Mouse (Mus musculus): ENCODE results near the gene Mogat2.

The Mogat2 gene

DNA sequence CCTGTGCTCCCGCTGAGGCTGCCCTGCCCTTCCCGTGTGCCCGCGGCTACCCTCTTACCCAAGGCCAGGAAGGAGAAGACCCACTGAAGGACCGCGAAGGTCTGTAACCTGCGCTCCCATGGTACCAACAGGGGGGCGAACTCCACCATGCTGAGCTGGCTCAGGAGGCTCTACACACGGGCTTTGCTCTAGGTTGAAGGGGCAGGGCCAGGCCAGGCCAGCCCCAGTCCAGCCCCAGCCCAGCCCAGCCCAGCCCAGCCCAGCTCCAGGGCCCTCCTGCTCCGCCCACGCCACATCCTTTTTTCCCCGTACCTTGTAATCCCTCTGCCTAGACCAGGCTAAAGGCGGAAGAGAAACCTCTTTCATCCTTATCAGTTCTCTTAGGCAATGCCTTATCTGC, at the start of gene Mogat2:
Gene Mogat2, minus strand, starts transcription at position 203 of the 400 bp plus-strand sequence.
- no peak for DNase-seq (ENCODE audit: low spot score in 2 of 2)

DNA sequence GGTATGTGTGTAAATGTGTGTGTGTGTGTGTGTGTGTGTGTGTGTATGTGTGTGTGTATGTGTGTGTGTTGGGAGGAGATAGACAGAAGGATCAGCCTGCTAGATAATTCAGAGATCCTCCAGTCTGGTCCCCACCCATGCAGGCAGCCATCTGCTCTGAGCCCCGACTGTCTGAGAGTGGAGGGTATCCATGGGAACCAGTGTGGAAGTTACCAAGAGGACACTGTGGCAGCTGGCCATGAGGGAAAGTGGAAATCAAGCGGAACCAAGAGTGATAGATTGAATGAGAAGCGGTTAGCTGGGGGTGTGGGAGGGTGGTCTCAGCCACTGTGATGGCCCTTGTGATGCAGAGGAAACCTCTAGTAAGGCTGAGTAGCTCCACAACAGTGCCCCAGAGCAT, 48.9 kb upstream of the Mogat2 start:
- no peak for DNase-seq (ENCODE audit: low spot score in 2 of 2)

DNA sequence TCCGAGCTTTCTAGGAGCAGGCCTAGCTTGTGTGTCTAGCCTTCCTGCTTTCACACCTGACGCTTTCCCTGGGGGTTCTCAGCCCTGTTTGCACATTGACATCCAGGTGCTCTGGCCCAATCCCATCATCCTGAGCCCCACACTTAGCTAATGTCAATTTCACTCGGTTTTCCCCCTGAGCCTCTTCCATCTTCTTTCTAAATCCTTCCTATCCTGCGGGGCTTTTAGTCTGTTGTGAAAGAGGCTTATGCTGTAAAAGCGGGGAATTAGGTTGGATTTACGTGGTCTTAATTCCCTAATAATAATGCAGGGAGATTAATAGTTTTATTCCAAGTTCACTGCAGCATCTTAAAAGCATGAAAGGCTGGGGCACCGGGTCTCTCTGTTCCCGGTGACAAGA, 41.2 kb upstream of the Mogat2 start:
- no peak for DNase-seq (ENCODE audit: low spot score in 2 of 2)

DNA sequence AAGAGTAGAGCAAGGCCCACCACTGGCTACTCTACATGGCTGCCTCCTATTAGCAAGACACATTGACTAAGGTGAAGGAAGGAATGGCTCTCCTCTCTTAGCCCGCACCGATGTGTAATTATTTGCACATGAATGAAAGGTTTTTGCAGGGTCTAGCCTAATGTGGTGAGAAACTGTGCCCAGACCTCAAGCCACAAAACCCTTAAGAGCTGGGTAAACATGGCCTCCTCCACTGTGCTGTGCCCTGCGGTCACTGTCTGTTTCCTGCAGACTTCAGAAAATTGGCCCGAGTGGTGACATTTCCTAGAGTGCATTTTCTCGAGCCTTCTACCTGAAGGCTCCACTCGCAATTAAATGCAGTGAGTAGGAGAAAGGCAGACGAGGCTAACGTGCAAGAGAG, 39.9 kb upstream of the Mogat2 start:
- no peak for DNase-seq (ENCODE audit: low spot score in 2 of 2)

DNA sequence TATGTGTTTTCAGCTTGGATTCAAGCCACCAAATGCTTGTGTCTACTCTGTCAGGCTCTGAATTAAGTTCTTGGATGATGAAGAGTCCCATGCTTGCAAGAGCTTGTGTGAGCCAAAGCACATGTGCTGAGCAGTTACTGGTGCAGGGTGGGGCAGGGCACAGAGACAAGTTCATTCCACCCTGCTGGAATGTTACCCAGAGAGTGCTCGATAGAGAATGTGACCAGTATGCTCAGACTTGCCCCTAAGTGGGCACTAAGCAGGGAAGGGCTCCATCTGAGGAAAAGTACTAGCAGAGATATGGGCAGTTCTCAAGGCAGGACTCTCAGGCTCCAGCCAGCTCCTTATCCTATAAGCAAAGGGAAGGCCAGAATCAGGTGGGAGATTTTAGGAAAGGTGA, 38.3 kb upstream of the Mogat2 start:
- no peak for DNase-seq (ENCODE audit: low spot score in 2 of 2)

DNA sequence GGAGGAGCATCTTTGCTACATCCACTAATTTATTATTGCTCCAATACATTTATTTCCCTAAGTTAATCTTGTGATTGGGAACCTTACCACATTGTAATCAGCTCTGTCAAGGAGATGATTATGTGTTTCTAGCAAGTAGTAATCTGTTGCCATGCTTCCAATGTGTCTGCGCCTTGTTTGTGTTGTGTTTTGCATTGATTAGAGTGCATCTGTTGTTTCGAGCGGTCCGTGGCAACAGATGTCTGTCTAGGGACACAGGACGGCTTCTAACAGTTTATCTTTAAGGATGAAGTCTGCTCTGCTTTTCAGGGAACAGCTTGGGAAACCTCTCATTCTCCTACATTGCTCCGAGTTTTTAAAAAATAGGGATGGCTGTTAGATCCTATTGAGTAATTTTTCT, 36.7 kb upstream of the Mogat2 start:
- no peak for DNase-seq (ENCODE audit: low spot score in 2 of 2)

DNA sequence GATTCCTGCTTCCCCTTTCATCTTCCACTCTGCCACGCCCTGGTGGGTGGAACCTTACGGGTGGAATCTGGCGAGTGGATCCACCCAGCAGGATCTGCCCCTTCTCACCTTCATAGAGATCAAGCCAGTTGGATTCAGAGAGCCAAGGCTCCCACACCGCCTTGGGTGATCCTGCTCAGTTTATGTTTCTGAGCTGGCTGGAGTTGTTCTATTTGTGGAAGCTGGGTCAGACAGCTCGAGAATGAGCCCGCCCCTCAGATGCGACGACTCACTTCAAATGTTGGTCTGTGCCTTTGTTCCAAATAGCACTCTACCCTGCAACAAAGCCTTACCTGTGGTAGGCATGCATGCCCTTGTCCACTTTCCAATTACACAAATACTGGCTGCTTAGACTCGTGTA, 33.2 kb upstream of the Mogat2 start:
- no peak for DNase-seq (ENCODE audit: low spot score in 2 of 2)

DNA sequence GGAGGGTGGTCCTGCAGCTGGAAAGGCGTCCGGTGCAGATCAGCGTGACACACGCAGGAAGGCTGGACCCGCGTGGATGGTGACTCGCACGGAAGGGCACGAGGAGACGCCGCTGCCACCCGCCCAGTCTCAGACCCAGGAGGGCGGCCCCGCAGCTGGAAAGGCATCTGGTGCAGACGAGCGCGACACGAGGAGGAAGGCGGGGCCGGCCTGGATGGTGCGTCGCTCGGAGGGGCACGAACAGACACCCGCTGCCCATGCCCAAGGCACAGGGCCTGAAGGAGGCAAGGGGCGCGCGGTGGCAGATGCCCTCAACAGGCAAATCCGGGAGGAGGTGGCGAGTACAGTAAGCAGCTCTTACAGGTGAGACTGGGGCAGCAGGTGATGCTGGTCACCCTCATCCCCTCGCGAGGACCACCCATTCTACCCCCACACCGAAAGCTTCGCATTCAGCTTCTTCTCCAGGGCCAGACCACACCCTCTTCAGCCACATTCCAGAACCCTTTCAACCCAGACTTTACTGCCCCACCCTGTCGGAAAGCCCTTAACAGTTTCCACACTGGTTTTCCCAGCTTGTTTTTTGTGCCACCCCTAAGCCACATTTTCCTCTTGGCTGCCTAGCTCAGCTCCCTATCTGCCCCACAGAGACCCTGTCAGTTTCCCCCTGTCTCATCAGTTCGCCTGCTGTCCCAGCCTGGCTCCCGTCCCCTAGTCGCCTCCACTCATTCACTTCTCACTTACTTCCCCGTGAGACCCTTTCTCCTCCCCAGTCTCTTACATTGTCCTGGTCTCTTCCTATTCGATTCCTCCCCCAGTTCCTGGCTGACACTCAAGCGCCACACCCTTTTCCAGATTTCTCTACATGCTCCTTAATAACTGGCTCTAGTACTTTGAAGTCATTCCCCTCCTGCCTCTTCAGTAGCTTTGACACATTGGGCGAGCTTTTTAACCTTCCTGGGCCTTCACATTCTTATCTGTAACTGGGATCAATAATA, 30.8 kb upstream of the Mogat2 start:
- DNase-seq (ENCODE audit: low spot score in 2 of 2): no peak

DNA sequence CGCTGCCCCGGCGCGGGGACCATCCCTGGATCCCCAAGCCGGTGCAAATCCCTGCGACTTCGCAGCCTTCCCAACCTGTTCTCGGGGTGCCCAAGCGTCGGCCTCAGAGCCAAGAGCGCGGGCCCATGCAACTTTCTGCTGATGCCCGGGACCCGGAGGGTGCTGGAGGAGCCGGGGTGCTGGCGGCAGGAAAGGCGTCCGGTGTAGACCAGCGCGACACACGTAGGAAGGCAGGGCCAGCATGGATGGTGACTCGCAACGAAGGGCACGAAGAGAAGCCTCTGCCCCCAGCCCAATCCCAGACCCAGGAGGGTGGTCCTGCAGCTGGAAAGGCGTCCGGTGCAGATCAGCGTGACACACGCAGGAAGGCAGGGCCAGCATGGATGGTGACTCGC, 30.1 kb upstream of the Mogat2 start:
- no peak for DNase-seq (ENCODE audit: low spot score in 2 of 2)

DNA sequence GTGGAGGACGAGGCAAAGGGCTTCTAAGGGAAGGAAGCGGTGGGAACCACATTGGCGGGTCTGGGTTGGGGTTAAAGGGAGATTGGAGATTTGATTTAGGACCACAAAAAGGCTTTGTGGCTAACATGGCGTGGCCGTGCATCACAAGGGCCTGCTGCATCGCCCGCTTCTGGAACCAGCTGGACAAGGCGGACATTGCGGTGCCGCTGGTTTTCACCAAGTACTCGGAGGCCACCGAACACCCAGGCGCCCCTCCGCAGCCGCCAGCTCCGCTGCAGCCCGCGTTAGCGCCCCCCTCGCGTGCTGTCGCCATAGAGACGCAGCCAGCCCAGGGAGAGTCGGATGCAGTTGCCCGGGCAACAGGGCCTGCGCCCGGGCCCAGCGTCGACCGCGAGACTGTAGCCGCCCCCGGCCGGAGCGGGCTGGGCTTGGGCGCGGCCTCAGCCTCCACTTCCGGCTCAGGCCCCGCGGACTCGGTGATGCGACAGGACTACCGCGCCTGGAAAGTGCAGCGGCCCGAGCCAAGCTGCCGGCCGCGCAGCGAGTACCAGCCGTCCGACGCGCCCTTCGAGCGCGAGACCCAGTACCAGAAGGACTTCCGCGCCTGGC, 29.6 kb upstream of the Mogat2 start:
- peak; percentile 53 to 60 for DNase-seq (ENCODE audit: low spot score in 2 of 2)

DNA sequence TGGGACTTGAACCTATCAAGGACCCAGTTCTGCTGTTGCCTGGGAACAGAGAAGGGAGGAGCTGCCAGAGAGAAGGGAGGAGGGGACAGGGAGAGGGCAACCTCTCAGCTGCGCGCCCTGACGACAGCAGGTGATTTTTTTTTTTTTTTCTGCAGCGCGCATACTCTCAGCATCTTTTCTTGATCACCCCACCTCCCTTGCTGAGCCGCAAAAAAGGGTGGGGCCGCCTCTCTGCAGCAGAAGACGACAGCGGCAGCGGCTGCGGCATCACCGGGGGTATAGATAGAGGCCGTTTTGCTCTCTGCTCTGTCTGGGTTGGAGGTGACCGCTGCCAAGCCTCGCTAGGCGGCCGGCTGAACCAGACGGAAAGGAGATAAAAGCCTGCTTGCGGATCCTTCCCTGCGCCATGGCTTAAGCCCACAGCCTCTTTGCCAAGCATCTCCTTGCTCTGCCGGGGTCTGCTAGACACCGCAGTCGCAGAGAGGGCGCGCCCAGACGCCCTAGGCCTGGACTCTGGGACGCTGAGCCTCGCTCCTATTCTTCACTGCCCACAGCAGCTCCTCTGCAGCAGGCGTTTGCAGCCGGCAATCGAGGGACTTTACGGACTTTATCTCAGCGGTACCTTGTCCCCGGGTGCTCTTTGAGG, 29.0 kb upstream of the Mogat2 start, which contains the start of gene Map6:
Gene Map6, plus strand, starts transcription at position 197 of the 646 bp plus-strand sequence.
- no peak for DNase-seq (ENCODE audit: low spot score in 2 of 2)

DNA sequence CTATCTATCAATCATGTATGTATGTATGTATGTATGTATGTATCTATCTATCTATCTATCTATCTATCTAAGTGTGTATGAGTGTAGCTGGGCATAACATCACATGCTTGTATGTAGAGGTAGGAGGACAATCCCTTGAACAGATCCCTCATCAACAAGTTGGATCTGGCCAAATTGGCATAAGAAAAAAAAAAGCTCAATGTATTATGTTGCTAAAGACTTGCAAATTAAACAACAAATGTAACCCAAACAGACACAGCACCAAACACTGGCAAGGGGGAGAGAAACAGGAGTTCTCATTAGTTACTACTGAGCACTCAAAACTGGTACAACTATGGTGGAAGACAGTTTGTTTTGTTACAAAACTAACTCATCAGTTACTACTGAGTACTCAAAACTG, 26.2 kb upstream of the Mogat2 start:
- no peak for DNase-seq (ENCODE audit: low spot score in 2 of 2)

DNA sequence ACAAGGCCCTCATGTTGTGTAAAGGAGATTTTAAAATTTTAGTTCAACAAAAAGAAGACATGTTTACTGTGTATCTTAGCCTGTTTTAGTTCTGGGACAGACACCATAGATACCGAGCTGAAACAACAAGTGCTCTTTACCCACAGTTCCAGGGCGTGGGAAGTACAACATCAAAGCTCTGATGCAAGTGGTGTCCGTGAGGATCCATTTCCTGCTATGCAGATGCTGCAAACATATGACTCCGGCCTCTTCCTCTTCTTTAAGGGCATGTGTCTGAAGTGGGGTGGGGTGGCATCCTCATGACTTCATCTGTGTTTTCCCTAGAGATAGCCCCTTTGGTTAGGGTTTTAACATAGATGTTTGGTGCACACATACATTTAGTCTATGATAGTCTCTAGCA, 25.1 kb upstream of the Mogat2 start:
- DNase-seq (ENCODE audit: low spot score in 2 of 2): no peak

DNA sequence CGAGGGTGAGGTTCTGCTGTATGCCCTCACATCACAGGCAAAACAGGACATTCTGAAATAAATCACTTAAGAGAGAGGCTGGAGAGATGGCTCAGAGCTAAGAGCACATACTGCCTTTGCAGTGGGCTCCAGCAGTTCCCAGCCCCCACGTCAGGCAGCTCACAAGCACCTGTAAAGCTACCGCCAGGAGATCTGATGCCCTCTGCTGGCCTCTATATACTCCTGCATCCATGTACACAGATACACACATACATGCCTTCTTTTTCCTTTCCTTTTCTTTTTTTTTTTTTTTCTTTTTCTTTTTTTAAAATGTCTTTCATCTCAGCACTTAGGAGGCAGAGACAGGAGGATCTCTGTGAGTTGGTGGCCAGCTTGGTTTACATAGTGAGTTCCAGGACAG, 23.5 kb upstream of the Mogat2 start:
- no peak for DNase-seq (ENCODE audit: low spot score in 2 of 2)

DNA sequence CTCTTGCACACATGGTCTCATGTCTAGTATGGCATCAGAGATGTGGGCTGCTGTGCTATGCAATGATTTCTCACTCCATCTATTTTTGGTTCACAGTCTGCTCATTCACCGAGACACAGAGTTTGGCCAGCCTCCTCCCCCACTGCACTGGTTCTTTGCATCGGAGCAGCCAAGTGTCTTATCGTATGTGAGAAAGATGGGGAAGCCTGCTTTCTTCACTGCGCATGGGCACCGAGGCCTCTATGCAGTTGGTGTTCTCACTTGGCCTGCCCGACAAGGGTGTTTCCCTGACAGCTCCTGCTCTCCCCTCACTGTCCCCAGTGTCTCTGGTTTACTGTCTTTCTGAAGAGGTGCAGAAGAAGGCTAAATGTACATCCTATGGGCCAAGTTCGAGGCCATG, 16.6 kb upstream of the Mogat2 start:
- DNase-seq (ENCODE audit: low spot score in 2 of 2): no peak

DNA sequence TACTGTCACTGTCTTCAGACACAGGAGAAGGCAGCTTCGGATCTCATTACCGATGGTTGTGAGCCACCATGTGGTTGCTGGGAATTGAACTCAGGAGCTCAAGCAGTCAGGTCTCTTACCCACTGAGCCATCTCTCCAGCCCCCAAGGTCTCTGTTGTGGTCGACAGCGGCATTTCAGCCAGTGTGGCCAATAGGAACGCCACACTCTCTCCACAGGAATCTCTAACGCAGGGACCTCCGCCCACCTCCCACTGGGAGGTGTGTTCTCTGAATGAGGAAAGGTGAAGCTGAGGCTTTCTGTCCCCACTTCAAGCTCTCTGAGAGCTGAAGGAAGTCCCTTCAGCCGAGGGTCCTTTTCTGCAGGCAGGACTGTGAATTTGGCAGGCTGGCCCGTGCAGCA, 12.0 kb upstream of the Mogat2 start:
- no peak for DNase-seq (ENCODE audit: low spot score in 2 of 2)

DNA sequence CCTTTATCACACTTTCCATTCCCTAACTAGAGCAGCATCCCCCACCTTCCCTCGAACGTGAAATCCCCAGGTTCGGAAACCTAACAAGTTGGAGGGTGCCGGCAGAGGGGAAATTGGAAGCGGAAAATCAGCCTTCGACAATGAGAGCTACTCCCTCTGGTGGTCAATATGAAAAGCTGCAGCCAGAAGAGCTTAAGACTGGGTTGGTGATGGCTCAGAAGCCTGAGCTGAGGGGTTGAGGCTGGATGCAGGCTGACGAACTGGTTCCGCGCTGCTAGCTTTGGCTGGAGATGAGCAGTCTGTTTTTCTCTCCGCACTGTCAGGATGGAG, 11.1 kb upstream of the Mogat2 start:
- peak; percentile 47 to 48 for DNase-seq (ENCODE audit: low spot score in 2 of 2)

DNA sequence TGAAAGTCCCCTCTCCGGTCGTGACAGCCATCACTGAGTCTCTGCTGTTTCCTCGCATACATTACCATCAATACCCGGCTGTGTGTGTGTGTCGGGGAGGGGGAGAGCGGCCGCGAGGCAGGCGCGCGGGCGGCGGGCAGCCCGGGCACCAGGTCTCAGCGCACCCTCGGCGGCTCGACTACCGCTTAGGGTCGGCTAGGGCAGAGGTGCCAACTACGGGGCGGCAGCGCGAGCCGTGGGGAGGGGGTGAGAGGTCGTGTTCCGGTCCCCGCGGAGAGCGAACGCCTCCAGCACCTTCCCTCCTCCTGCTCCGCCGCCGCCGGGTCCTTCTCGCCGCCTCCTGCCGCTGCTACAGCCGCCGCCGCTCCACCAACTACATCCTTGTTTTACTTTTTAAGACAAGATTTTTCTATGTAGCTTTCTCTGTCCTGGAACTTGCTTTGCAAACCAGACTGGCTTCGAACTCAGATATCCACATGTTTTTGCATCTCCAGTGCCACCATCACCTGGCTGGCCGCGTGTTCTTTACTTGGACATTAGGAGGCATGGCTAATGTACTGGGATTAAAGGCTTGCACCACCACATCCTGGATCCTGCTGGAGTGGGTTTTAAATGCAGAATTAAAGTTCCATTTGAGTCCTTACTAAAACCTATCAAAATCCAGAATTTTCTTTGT, 10.6 kb upstream of the Mogat2 start:
- DNase-seq (ENCODE audit: low spot score in 2 of 2): no peak

DNA sequence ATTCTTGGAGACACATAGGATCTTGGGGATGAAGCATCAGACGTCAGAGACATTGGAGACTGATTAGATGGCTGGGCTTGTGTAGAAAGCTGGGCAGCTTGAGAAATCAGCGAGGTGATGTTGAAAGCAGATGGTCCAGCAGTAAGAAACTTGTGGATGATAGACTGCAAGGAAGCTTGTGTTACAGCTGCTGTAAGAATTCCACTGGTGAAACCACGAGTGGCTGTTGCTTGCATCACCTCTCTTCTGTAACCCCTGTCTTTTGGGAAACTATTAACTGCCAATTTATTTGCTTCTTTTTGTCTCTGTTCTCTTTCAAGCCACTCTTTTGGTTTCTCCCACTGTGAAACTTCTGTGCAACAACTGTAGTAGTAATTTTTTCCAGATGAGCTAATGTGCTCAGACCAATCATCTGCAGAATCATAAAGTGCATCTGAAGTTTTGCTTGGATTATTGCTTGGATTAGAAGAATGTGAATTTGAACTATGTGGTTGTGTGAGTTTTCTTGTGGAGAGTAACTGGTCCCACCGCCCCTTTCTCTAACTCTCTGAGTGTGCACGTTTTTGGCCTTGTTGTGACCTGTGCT, 9.8 kb upstream of the Mogat2 start:
- DNase-seq (ENCODE audit: low spot score in 2 of 2): no peak

DNA sequence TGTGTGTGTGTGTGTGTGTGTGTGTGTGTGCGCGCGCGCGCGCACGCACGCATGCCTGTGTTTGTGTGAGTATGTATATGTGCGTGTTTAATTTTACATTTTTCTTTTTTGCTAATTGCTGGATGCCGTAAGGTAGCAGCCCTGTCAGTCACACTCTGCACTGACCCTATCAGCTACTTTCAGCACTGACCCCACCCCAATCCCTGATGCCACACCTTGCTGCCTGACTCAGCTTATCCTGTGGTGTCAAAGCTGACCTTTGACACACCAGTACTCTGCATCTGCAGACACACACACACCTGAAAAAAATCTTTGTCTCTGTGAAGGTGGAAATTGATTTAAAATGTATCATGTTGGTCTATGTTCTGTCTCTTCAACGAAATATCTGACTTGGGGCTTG, 3.7 kb upstream of the Mogat2 start:
- no peak for DNase-seq (ENCODE audit: low spot score in 2 of 2)

DNA sequence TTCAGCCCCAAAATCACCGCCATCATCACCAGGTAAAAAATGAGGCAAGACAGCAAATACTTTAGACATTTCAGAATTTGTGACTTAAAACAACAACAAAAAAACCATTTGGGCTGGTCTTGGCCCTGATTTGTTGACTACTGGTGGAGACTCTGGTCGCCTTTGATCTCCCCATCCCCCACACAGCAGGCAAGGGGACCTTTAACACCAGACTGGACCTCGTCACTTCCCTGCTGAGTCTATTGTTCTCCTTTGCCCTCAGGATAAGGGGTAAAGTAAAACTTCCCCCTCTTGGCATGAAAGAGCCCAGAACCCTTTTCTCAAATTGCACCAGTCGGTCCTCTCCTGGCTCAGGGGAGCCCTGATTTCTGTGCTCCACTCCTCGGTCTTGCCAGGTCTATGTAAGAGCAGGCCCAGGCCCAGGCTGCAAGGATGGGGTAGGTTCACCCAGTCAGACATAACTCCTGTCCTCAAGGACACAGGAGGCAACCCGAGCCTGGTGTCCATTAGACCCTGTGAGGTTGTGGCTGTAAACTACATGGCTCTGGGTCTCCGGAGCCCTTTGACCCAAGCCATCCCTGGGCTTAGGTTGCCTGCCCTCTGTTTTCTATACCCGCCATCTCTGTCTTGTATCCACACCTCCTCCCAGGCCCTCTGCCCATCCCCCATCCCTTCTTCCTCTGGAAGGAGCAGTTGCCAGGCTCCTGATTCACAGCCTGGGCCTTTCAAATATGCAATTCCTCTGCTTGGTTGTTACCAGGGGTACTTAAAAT, 1.3 kb downstream of the Mogat2 start:
- DNase-seq (ENCODE audit: low spot score in 2 of 2): no peak
